Mouse (Mus musculus): ENCODE data around the gene Olfr164.

The Olfr164 gene

GRCm38 (mm10) chr16:19313964-19314363 is at the start of gene Olfr164:
Olfr164 (minus strand) TSS chr16:19314064.
- no peak for DNase-seq (ENCODE audit: low spot score in 2 of 2)

- DNase-seq (ENCODE audit: low spot score in 2 of 2): no peak
Observed at GRCm38 (mm10) chr16:19349111-19349510, 35.2 kb upstream of the Olfr164 start.

GRCm38 (mm10) chr16:19263235-19263634 is 50.6 kb downstream of the Olfr164 start:
- no peak for DNase-seq (ENCODE audit: low spot score in 2 of 2)

GRCm38 (mm10) chr16:19260780-19261179 is 53.1 kb downstream of the Olfr164 start:
- no peak for DNase-seq (ENCODE audit: low spot score in 2 of 2)

GRCm38 (mm10) chr16:19245835-19246234 is 68.0 kb downstream of the Olfr164 start:
- no peak for DNase-seq (ENCODE audit: low spot score in 2 of 2)

- no peak for DNase-seq (ENCODE audit: low spot score in 2 of 2)
Observed at GRCm38 (mm10) chr16:19241539-19242025, 72.3 kb downstream of the Olfr164 start.

GRCm38 (mm10) chr16:19240792-19241538 is 72.9 kb downstream of the Olfr164 start:
- DNase-seq (ENCODE audit: low spot score in 2 of 2): no peak

- no peak for DNase-seq (ENCODE audit: low spot score in 2 of 2)
Observed at GRCm38 (mm10) chr16:19236719-19237118, 77.1 kb downstream of the Olfr164 start.
